Mouse (Mus musculus): ENCODE results near the gene Sirt5. TPM values are rescaled to one million over a fixed set of nuclear protein-coding genes. Genes with fewer than 3 reads are reported as not detected.

Gene Sirt5
- polyA plus RNA-seq, 1 experiment, result 27.7 TPM

GRCm38 (mm10) chr13:43379989-43380388 is 14.7 kb downstream of the Sirt5 start:
- no peak overlapping the region for H3K4me3 ChIP-seq (replicated peaks; ENCODE audit: insufficient read depth, low read depth, low read length)
- no peaks in the 10 kb centered on the region; the same call in 1 of the 2 replicates for H3K4me1 ChIP-seq (ENCODE audit: control insufficient read depth, insufficient read depth, low read length)
- H3K27me3 ChIP-seq (ENCODE audit: control insufficient read depth, insufficient read depth, low read length), result no peaks in the 10 kb centered on the region
- no peak for TF ChIP-seq POLR2A (IDR thresholded peaks at IDR 0.05; ENCODE audit: borderline replicate concordance, insufficient read depth, low read length)
- TF ChIP-seq CTCF (IDR thresholded peaks at IDR 0.05; ENCODE audit: borderline replicate concordance, insufficient read depth, low read depth, low read length), result no peak
- 81% methylated on average over 3 of the region's 3 CpGs for WGBS
- DNase-seq, result no peak
- H3K27ac ChIP-seq (ENCODE audit: insufficient read depth, low read length), result no peak overlapping the region

- 95% methylated on average over 10 of the region's 10 CpGs for WGBS
- H3K4me1 ChIP-seq (ENCODE audit: control insufficient read depth, insufficient read depth, low read length), result no peaks in the 10 kb centered on the region
- no peak overlapping the region for H3K27ac ChIP-seq (ENCODE audit: insufficient read depth, low read length)
- no peak for TF ChIP-seq CTCF (IDR thresholded peaks at IDR 0.05; ENCODE audit: borderline replicate concordance, insufficient read depth, low read depth, low read length)
- no peak for TF ChIP-seq POLR2A (IDR thresholded peaks at IDR 0.05; ENCODE audit: borderline replicate concordance, insufficient read depth, low read length)
- H3K27me3 ChIP-seq (ENCODE audit: control insufficient read depth, insufficient read depth, low read length), result no peaks in the 10 kb centered on the region
- no peak overlapping the region for H3K4me3 ChIP-seq (replicated peaks; ENCODE audit: insufficient read depth, low read depth, low read length)
- peak in 1 of 2 experiments; percentile 3 for DNase-seq
Observed at GRCm38 (mm10) chr13:43385321-43385720, 20.0 kb downstream of the Sirt5 start.

- no peak overlapping the region for H3K27ac ChIP-seq (ENCODE audit: insufficient read depth, low read length)
- no peaks in the 10 kb centered on the region for H3K27me3 ChIP-seq (ENCODE audit: control insufficient read depth, insufficient read depth, low read length)
- peak in 1 of 2 experiments; percentile 33 for DNase-seq
- TF ChIP-seq CTCF (IDR thresholded peaks at IDR 0.05; ENCODE audit: borderline replicate concordance, insufficient read depth, low read depth, low read length) (no peak), POLR2A (IDR thresholded peaks at IDR 0.05; ENCODE audit: borderline replicate concordance, insufficient read depth, low read length) (no peak)
- peaks cover 6% of the 10 kb centered on the region; the same call in 1 of the 2 replicates for H3K4me1 ChIP-seq (ENCODE audit: control insufficient read depth, insufficient read depth, low read length)
- H3K4me3 ChIP-seq (replicated peaks; ENCODE audit: insufficient read depth, low read depth, low read length), result peak overlapping the region; percentile 73
- WGBS, result 44% methylated on average over 16 of the region's 17 CpGs
Observed at GRCm38 (mm10) chr13:43397700-43398296, 32.5 kb downstream of the Sirt5 start.

GRCm38 (mm10) chr13:43398297-43399080 is 33.2 kb downstream of the Sirt5 start, which contains the start of gene Nol7:
Nol7 (plus strand) TSS chr13:43398390.
- 1% methylated on average over 71 of the region's 72 CpGs for WGBS
- no peaks in the 10 kb centered on the region for H3K27me3 ChIP-seq (ENCODE audit: control insufficient read depth, insufficient read depth, low read length)
- TF ChIP-seq CTCF (IDR thresholded peaks at IDR 0.05; ENCODE audit: borderline replicate concordance, insufficient read depth, low read depth, low read length) (peak; percentile 72), POLR2A (IDR thresholded peaks at IDR 0.05; ENCODE audit: borderline replicate concordance, insufficient read depth, low read length) (peak; percentile 89)
- H3K4me1 ChIP-seq (ENCODE audit: control insufficient read depth, insufficient read depth, low read length), result peaks cover 6% of the 10 kb centered on the region; the same call in 1 of the 2 replicates
- peak within 1 kb of the TSS; percentile 73 for H3K4me3 ChIP-seq (replicated peaks; ENCODE audit: insufficient read depth, low read depth, low read length)
- peak within 1 kb of the TSS; percentile 91 for H3K27ac ChIP-seq (ENCODE audit: insufficient read depth, low read length)
- DNase-seq, result peak; percentile 94 to 99

GRCm38 (mm10) chr13:43399576-43399975 is 34.3 kb downstream of the Sirt5 start:
- Histone ChIP-seq H3K4me1 (ENCODE audit: control insufficient read depth, insufficient read depth, low read length) (peaks cover 6% of the 10 kb centered on the region; the same call in 1 of the 2 replicates), H3K4me3 (replicated peaks; ENCODE audit: insufficient read depth, low read depth, low read length) (no peak overlapping the region), H3K27ac (ENCODE audit: insufficient read depth, low read length) (no peak overlapping the region), H3K27me3 (ENCODE audit: control insufficient read depth, insufficient read depth, low read length) (no peaks in the 10 kb centered on the region)
- DNase-seq, result no peak
- no peak for TF ChIP-seq CTCF (IDR thresholded peaks at IDR 0.05; ENCODE audit: borderline replicate concordance, insufficient read depth, low read depth, low read length)
- TF ChIP-seq POLR2A (IDR thresholded peaks at IDR 0.05; ENCODE audit: borderline replicate concordance, insufficient read depth, low read length), result no peak
- WGBS, result 80% methylated on average over 5 of the region's 5 CpGs

- H3K27ac ChIP-seq (ENCODE audit: insufficient read depth, low read length), result no peak overlapping the region
Observed at GRCm38 (mm10) chr13:43412311-43412710, 47.0 kb downstream of the Sirt5 start.

GRCm38 (mm10) chr13:43413611-43414010 is 48.3 kb downstream of the Sirt5 start:
- H3K4me1 ChIP-seq (ENCODE audit: control insufficient read depth, insufficient read depth, low read length), result no peaks in the 10 kb centered on the region
- DNase-seq, result no peak
- no peak overlapping the region for H3K27ac ChIP-seq (ENCODE audit: insufficient read depth, low read length)
- no peak for TF ChIP-seq POLR2A (IDR thresholded peaks at IDR 0.05; ENCODE audit: borderline replicate concordance, insufficient read depth, low read length)
- H3K4me3 ChIP-seq (replicated peaks; ENCODE audit: insufficient read depth, low read depth, low read length), result no peak overlapping the region
- no peaks in the 10 kb centered on the region for H3K27me3 ChIP-seq (ENCODE audit: control insufficient read depth, insufficient read depth, low read length)
- 94% methylated on average over 2 of the region's 2 CpGs for WGBS

More at GRCm38 (mm10) chr13:43412311-43412710, 47.0 kb downstream of the Sirt5 start:
- Histone ChIP-seq H3K4me3 (replicated peaks; ENCODE audit: insufficient read depth, low read depth, low read length) (no peak overlapping the region), H3K27me3 (ENCODE audit: control insufficient read depth, insufficient read depth, low read length) (no peaks in the 10 kb centered on the region), H3K4me1 (ENCODE audit: control insufficient read depth, insufficient read depth, low read length) (no peaks in the 10 kb centered on the region)
- no peak for DNase-seq
- no peak for TF ChIP-seq CTCF (IDR thresholded peaks at IDR 0.05; ENCODE audit: borderline replicate concordance, insufficient read depth, low read depth, low read length)
- no peak for TF ChIP-seq POLR2A (IDR thresholded peaks at IDR 0.05; ENCODE audit: borderline replicate concordance, insufficient read depth, low read length)
- WGBS, result 87% methylated on average over 7 of the region's 7 CpGs

GRCm38 (mm10) chr13:43415249-43415648 is 50.0 kb downstream of the Sirt5 start:
- TF ChIP-seq POLR2A (IDR thresholded peaks at IDR 0.05; ENCODE audit: borderline replicate concordance, insufficient read depth, low read length), result no peak
- no peak for TF ChIP-seq CTCF (IDR thresholded peaks at IDR 0.05; ENCODE audit: borderline replicate concordance, insufficient read depth, low read depth, low read length)
- DNase-seq, result no peak
- Histone ChIP-seq H3K27ac (ENCODE audit: insufficient read depth, low read length) (no peak overlapping the region), H3K27me3 (ENCODE audit: control insufficient read depth, insufficient read depth, low read length) (no peaks in the 10 kb centered on the region), H3K4me3 (replicated peaks; ENCODE audit: insufficient read depth, low read depth, low read length) (no peak overlapping the region), H3K4me1 (ENCODE audit: control insufficient read depth, insufficient read depth, low read length) (no peaks in the 10 kb centered on the region)
- 82% methylated on average over 1 of the region's 1 CpGs for WGBS
